Mouse (Mus musculus): ENCODE data around the gene Adam8.

Adam8 gene

GRCm38 (mm10) chr7:139992406-139992805 is at the start of gene Adam8:
Gene Adam8, minus strand, starts transcription at chr7:139992562.
- DNase-seq: peak; percentile 52 to 65

- DNase-seq: peak in 1 of 2 experiments; percentile 16
These were observed 44.8 kb upstream of the Adam8 start for GRCm38 (mm10) chr7:140037171-140037555.

- DNase-seq: peak; percentile 99
These were observed 44.2 kb upstream of the Adam8 start, which contains the start of the genes Zfp511 and Tubgcp2 for GRCm38 (mm10) chr7:140036281-140037170. Gene Zfp511, plus strand, starts transcription at chr7:140036391. Gene Tubgcp2, minus strand, starts transcription at chr7:140036669.

- DNase-seq: no peak
These were observed 43.1 kb upstream of the Adam8 start for GRCm38 (mm10) chr7:140035456-140035855.

- DNase-seq: no peak
These were observed 41.0 kb upstream of the Adam8 start for GRCm38 (mm10) chr7:140033386-140033785.

- DNase-seq: no peak
These were observed 40.0 kb upstream of the Adam8 start for GRCm38 (mm10) chr7:140032366-140032765.

GRCm38 (mm10) chr7:140031771-140032170 is 39.4 kb upstream of the Adam8 start:
- DNase-seq: no peak

GRCm38 (mm10) chr7:140011336-140011735 is 19.0 kb upstream of the Adam8 start:
- DNase-seq: no peak

GRCm38 (mm10) chr7:140007781-140008180 is 15.4 kb upstream of the Adam8 start:
- DNase-seq: no peak

GRCm38 (mm10) chr7:140006861-140007611 is 14.7 kb upstream of the Adam8 start:
- DNase-seq: no peak

- DNase-seq: no peak
These were observed 12.3 kb upstream of the Adam8 start for GRCm38 (mm10) chr7:140004666-140005065.

GRCm38 (mm10) chr7:140001086-140001740 is 8.9 kb upstream of the Adam8 start:
- no peak for DNase-seq

GRCm38 (mm10) chr7:139998691-139999350 is 6.5 kb upstream of the Adam8 start:
- no peak for DNase-seq

- DNase-seq: peak; percentile 63 to 74
These were observed 2.3 kb upstream of the Adam8 start for GRCm38 (mm10) chr7:139994676-139995075.

GRCm38 (mm10) chr7:139994202-139994601 is 1.8 kb upstream of the Adam8 start:
- DNase-seq: no peak

GRCm38 (mm10) chr7:139993532-139993931 is 1.2 kb upstream of the Adam8 start:
- DNase-seq: no peak

GRCm38 (mm10) chr7:139990864-139991394 is 1.4 kb downstream of the Adam8 start:
- no peak for DNase-seq

- no peak for DNase-seq
These were observed 4.1 kb downstream of the Adam8 start for GRCm38 (mm10) chr7:139988272-139988671.

GRCm38 (mm10) chr7:139984505-139984904 is 7.9 kb downstream of the Adam8 start:
- DNase-seq: no peak

GRCm38 (mm10) chr7:139982058-139982457 is 10.3 kb downstream of the Adam8 start:
- DNase-seq: no peak

- no peak for DNase-seq
These were observed 11.6 kb downstream of the Adam8 start for GRCm38 (mm10) chr7:139980778-139981177.

- peak; percentile 14 to 29 for DNase-seq
These were observed 13.2 kb downstream of the Adam8 start for GRCm38 (mm10) chr7:139979011-139979719.

Data from kidney, postnatal 4 days (tissue).